Mouse (Mus musculus): ENCODE results near the gene Zfp65. TPM values are rescaled to one million over a fixed set of nuclear protein-coding genes. Genes with fewer than 3 reads are reported as not detected.
A peak's percentile ranks its signal among the peaks of the same experiment; 100 is the strongest.
"Not testable (repeated sequence)": the region's sequence is repeated elsewhere in the genome, so short reads cannot be mapped to it uniquely, and the experiment has no call there.

Zfp65 gene
- polyA plus RNA-seq, 2 experiments: 0.62 to 1.2 TPM

- peak overlapping the region; percentile 45; the same call in 1 of the 2 replicates for H3K4me2 ChIP-seq (ENCODE audit: low read depth)
- ATAC-seq (ENCODE audit: insufficient read depth): no peak
- DNase-seq (ENCODE audit: low read depth in 3 of 3, low spot score in 3 of 3): no peak
- H3K9me3 ChIP-seq (ENCODE audit: control insufficient read depth, low read length): no peaks in the 10 kb centered on the region
- no peak overlapping the region; a peak in 1 of 4 replicates for H3K4me3 ChIP-seq (ENCODE audit: insufficient read depth in 1 of 2, low read depth in 2 of 2, low read length in 2 of 2)
- H3K9ac ChIP-seq (replicated peaks): no peak overlapping the region
- H3K4me1 ChIP-seq (replicated peaks; ENCODE audit: control insufficient read depth in 2 of 2, insufficient read depth in 2 of 2, low read length in 1 of 2): 0 out of 4 replicates have a peak, but pooled peaks cover 2 to 4% of the 10 kb centered on the region in 2 experiments
- 43% methylated on average over 1 of the region's 1 CpGs for WGBS (ENCODE audit: insufficient replicate concordance)
- H3K27ac ChIP-seq: no peak overlapping the region
- no peaks in the 10 kb centered on the region for H3K27me3 ChIP-seq (ENCODE audit: control insufficient read depth, insufficient read depth, low read length)
- TF ChIP-seq CTCF (IDR thresholded peaks at IDR 0.05; ENCODE audit: low read depth) (no peak), EP300 (IDR thresholded peaks at IDR 0.05; ENCODE audit: low read depth) (no peak)
- no peaks in the 10 kb centered on the region for H3K36me3 ChIP-seq (replicated peaks; ENCODE audit: control insufficient read depth, insufficient read depth, low read depth)
These were observed 867 bp downstream of the Zfp65 start for GRCm38 (mm10) chr13:67728106-67728505.

- not testable (repeated sequence) for H3K27ac ChIP-seq; DNase-seq (ENCODE audit: low read depth in 3 of 3, low spot score in 3 of 3); H3K4me1 ChIP-seq (replicated peaks; ENCODE audit: control insufficient read depth in 2 of 2, insufficient read depth in 2 of 2, low read length in 1 of 2); H3K36me3 ChIP-seq (replicated peaks; ENCODE audit: control insufficient read depth, insufficient read depth, low read depth); H3K9me3 ChIP-seq (ENCODE audit: control insufficient read depth, low read length); ATAC-seq (ENCODE audit: insufficient read depth); H3K27me3 ChIP-seq (ENCODE audit: control insufficient read depth, insufficient read depth, low read length); H3K4me3 ChIP-seq (ENCODE audit: insufficient read depth in 1 of 2, low read depth in 2 of 2, low read length in 2 of 2); H3K4me2 ChIP-seq (ENCODE audit: low read depth); H3K9ac ChIP-seq (replicated peaks)
- 68% methylated on average over 2 of the region's 2 CpGs for WGBS (ENCODE audit: insufficient replicate concordance)
These were observed 3.6 kb downstream of the Zfp65 start for GRCm38 (mm10) chr13:67725331-67725730.

GRCm38 (mm10) chr13:67723848-67724479 is 5.0 kb downstream of the Zfp65 start:
- no peaks in the 10 kb centered on the region for H3K9me3 ChIP-seq (ENCODE audit: control insufficient read depth, low read length)
- H3K27me3 ChIP-seq (ENCODE audit: control insufficient read depth, insufficient read depth, low read length): no peaks in the 10 kb centered on the region
- peak overlapping the region; percentile 78 to 98 for H3K4me3 ChIP-seq (ENCODE audit: insufficient read depth in 1 of 2, low read depth in 2 of 2, low read length in 2 of 2)
- H3K36me3 ChIP-seq (replicated peaks; ENCODE audit: control insufficient read depth, insufficient read depth, low read depth): no peaks in the 10 kb centered on the region
- TF ChIP-seq CTCF (IDR thresholded peaks at IDR 0.05; ENCODE audit: low read depth) (no peak), EP300 (IDR thresholded peaks at IDR 0.05; ENCODE audit: low read depth) (no peak)
- H3K9ac ChIP-seq (replicated peaks): peak overlapping the region; percentile 81
- H3K4me2 ChIP-seq (ENCODE audit: low read depth): peak overlapping the region; percentile 70
- 0 out of 4 replicates have a peak, but pooled peaks cover 2 to 5% of the 10 kb centered on the region in 2 experiments for H3K4me1 ChIP-seq (replicated peaks; ENCODE audit: control insufficient read depth in 2 of 2, insufficient read depth in 2 of 2, low read length in 1 of 2)
- ATAC-seq (ENCODE audit: insufficient read depth) (peak; percentile 93), DNase-seq (ENCODE audit: low read depth in 3 of 3, low spot score in 3 of 3) (peak; percentile 69 to 75 (median 74))
- 1% methylated on average over 17 of the region's 17 CpGs for WGBS (ENCODE audit: insufficient replicate concordance)
- no peak overlapping the region for H3K27ac ChIP-seq

GRCm38 (mm10) chr13:67686971-67687370 is 42.0 kb downstream of the Zfp65 start, which contains the start of gene Zfp738:
Gene Zfp738 (minus strand): TSS chr13:67687071.
- Histone ChIP-seq H3K9me3 (ENCODE audit: control insufficient read depth, low read length) (no peaks in the 10 kb centered on the region), H3K9ac (replicated peaks) (no peak within 1 kb of the TSS), H3K27me3 (ENCODE audit: control insufficient read depth, insufficient read depth, low read length) (no peaks in the 10 kb centered on the region), H3K4me3 (ENCODE audit: insufficient read depth in 1 of 2, low read depth in 2 of 2, low read length in 2 of 2) (no peak within 1 kb of the TSS), H3K4me1 (replicated peaks; ENCODE audit: control insufficient read depth in 2 of 2, insufficient read depth in 2 of 2, low read length in 1 of 2) (peaks cover 0 to 2% of the 10 kb centered on the region in 2 experiments; a peak in 3 of 4 replicates), H3K4me2 (ENCODE audit: low read depth) (no peak within 1 kb of the TSS), H3K36me3 (replicated peaks; ENCODE audit: control insufficient read depth, insufficient read depth, low read depth) (no peaks in the 10 kb centered on the region), H3K27ac (no peak within 1 kb of the TSS)
- no peak for ATAC-seq (ENCODE audit: insufficient read depth)
- no peak for TF ChIP-seq EP300 (IDR thresholded peaks at IDR 0.05; ENCODE audit: low read depth)
- TF ChIP-seq CTCF (IDR thresholded peaks at IDR 0.05; ENCODE audit: low read depth): no peak
- DNase-seq (ENCODE audit: low read depth in 3 of 3, low spot score in 3 of 3): no peak
- 58% methylated on average over 4 of the region's 4 CpGs for WGBS (ENCODE audit: insufficient replicate concordance)

GRCm38 (mm10) chr13:67683841-67684240 is 45.1 kb downstream of the Zfp65 start:
- not testable (repeated sequence) for H3K27ac ChIP-seq; DNase-seq (ENCODE audit: low read depth in 3 of 3, low spot score in 3 of 3); H3K9ac ChIP-seq (replicated peaks); H3K27me3 ChIP-seq (ENCODE audit: control insufficient read depth, insufficient read depth, low read length); H3K36me3 ChIP-seq (replicated peaks; ENCODE audit: control insufficient read depth, insufficient read depth, low read depth); ATAC-seq (ENCODE audit: insufficient read depth); H3K9me3 ChIP-seq (ENCODE audit: control insufficient read depth, low read length); H3K4me1 ChIP-seq (replicated peaks; ENCODE audit: control insufficient read depth in 2 of 2, insufficient read depth in 2 of 2, low read length in 1 of 2)
- H3K4me3 ChIP-seq (ENCODE audit: insufficient read depth in 1 of 2, low read depth in 2 of 2, low read length in 2 of 2): peak overlapping the region; percentile 70 to 88; a peak in 3 of 4 replicates
- WGBS (ENCODE audit: insufficient replicate concordance): 53% methylated on average over 2 of the region's 2 CpGs
- peak overlapping the region; percentile 61 for H3K4me2 ChIP-seq (ENCODE audit: low read depth)
